Mouse (Mus musculus) hindbrain, embryonic 15.5 days (tissue): Measurements from ENCODE around the gene Gm21834. TPM values are rescaled to one million over a fixed set of nuclear protein-coding genes. Genes with fewer than 3 reads are reported as not detected.
A peak's percentile ranks its signal among the peaks of the same experiment; 100 is the strongest.

Experiments
- ATAC-seq: fragments of 200-750 bp; cut with Nextera tagmentation; 2 replicates; pipeline ENCODE4 v1.8.0; 2017; ENCODE audit warnings: low read depth, moderate number of reproducible peaks, moderate TSS enrichment; ENCODE audit not compliant: low FRiP score
- H3K27ac ChIP-seq: fragments of 300-500 bp; sonication (generic); replicated peaks from 2 replicates; pipeline ENCODE4 v1.5.1; 2015; ENCODE audit warnings: mild to moderate bottlenecking, inconsistent platforms
- H3K27me3 ChIP-seq: fragments of 300-500 bp; sonication (generic); 2 replicates; pipeline ENCODE4 v1.6.1; 2015; ENCODE audit warnings: control low read depth, inconsistent platforms
- H3K36me3 ChIP-seq: fragments of 300-500 bp; sonication (generic); 2 replicates; pipeline ENCODE4 v1.6.1; 2015; ENCODE audit warnings: control low read depth, inconsistent platforms
- H3K4me1 ChIP-seq: fragments of 300-500 bp; sonication (generic); replicated peaks from 2 replicates; pipeline ENCODE4 v1.6.1; 2015; ENCODE audit warnings: control low read depth, inconsistent platforms
- H3K4me2 ChIP-seq: fragments of 300-500 bp; sonication (generic); 2 replicates; pipeline ENCODE4 v1.6.1; 2015; ENCODE audit warnings: moderate library complexity, mild to moderate bottlenecking, inconsistent platforms
- H3K4me3 ChIP-seq: fragments of 300-500 bp; sonication (generic); 2 replicates; pipeline ENCODE4 v1.5.1; 2015; ENCODE audit warnings: mild to moderate bottlenecking, inconsistent platforms
- H3K9ac ChIP-seq: fragments of 300-500 bp; sonication (generic); 2 replicates; pipeline ENCODE4 v1.6.1; 2015; ENCODE audit warnings: inconsistent platforms
- H3K9me3 ChIP-seq: fragments of 300-500 bp; sonication (generic); 2 replicates; pipeline ENCODE4 v1.6.1; 2016; ENCODE audit warnings: control low read depth, inconsistent platforms
- WGBS: fragments of 180-500 bp; shearing (Covaris S2); methylation state at CpG from one replicate; pipeline ENCODE4 v1.1.7; 2015; 5-methylcytosine and 5-hydroxymethylcytosine counted together
- polyA plus RNA-seq: library from polyadenylated mRNA; unstranded; fragments of >200 nt; fragmentation: Nextera tagmentation; extraction: Ambion mirVana; gene quantifications from 2 replicates; pipeline ENCODE4 v1.2.1, GENCODE M21; 2015

Gm21834 gene
- not detected in 2 replicates for polyA plus RNA-seq

- Histone ChIP-seq H3K4me2 (no peak within 1 kb of the TSS), H3K9me3 (no peaks in the 10 kb centered on the region), H3K4me1 (no peaks in the 10 kb centered on the region), H3K27ac (no peak within 1 kb of the TSS), H3K9ac (no peak within 1 kb of the TSS), H3K36me3 (no peaks in the 10 kb centered on the region), H3K4me3 (no peak within 1 kb of the TSS), H3K27me3 (no peaks in the 10 kb centered on the region)
- WGBS, result 92% methylated on average over 5 of the region's 5 CpGs
- ATAC-seq, result no peak
Measured at GRCm38 (mm10) chr17:57742119-57742518, at the start of gene Gm21834. Gm21834 (minus strand) TSS chr17:57742219.

GRCm38 (mm10) chr17:57788161-57788799 lies 46.3 kb upstream of the Gm21834 start:
- no peaks in the 10 kb centered on the region for H3K4me1 ChIP-seq
- no peak overlapping the region for H3K4me2 ChIP-seq
- no peak overlapping the region for H3K27ac ChIP-seq
- H3K27me3 ChIP-seq, result no peaks in the 10 kb centered on the region
- no peak overlapping the region for H3K4me3 ChIP-seq
- no peak for ATAC-seq
- no peaks in the 10 kb centered on the region for H3K9me3 ChIP-seq
- WGBS, result 85% methylated on average over 1 of the region's 1 CpGs
- H3K36me3 ChIP-seq, result no peaks in the 10 kb centered on the region
- H3K9ac ChIP-seq, result no peak overlapping the region

- peak overlapping the region; percentile 46 for H3K4me3 ChIP-seq
Measured at GRCm38 (mm10) chr17:57770904-57771303, 28.9 kb upstream of the Gm21834 start.

GRCm38 (mm10) chr17:57768622-57769610 lies 26.9 kb upstream of the Gm21834 start, which contains the start of gene Cntnap5c:
Cntnap5c (plus strand) TSS chr17:57769570.
- H3K9ac ChIP-seq, result peak within 1 kb of the TSS; percentile 34
- no peaks in the 10 kb centered on the region for H3K27me3 ChIP-seq
- H3K36me3 ChIP-seq, result no peaks in the 10 kb centered on the region
- WGBS, result 18% methylated on average over 26 of the region's 26 CpGs
- no peak within 1 kb of the TSS for H3K27ac ChIP-seq
- peak within 1 kb of the TSS; percentile 72 for H3K4me2 ChIP-seq
- peaks cover 8% of the 10 kb centered on the region; the same call in 1 of the 2 replicates for H3K4me1 ChIP-seq
- no peaks in the 10 kb centered on the region for H3K9me3 ChIP-seq
- ATAC-seq, result peak; percentile 94
- peak within 1 kb of the TSS; percentile 46 for H3K4me3 ChIP-seq

More at GRCm38 (mm10) chr17:57770904-57771303, 28.9 kb upstream of the Gm21834 start:
- no peak overlapping the region for H3K9ac ChIP-seq
- WGBS, result 22% methylated on average over 4 of the region's 4 CpGs
- H3K36me3 ChIP-seq, result no peaks in the 10 kb centered on the region
- H3K4me1 ChIP-seq, result peaks cover 8% of the 10 kb centered on the region; the same call in 1 of the 2 replicates
- no peaks in the 10 kb centered on the region for H3K9me3 ChIP-seq
- H3K27ac ChIP-seq, result no peak overlapping the region
- ATAC-seq, result peak; percentile 65; the same call in 1 of the 2 replicates
- no peaks in the 10 kb centered on the region for H3K27me3 ChIP-seq
- H3K4me2 ChIP-seq, result peak overlapping the region; percentile 72

GRCm38 (mm10) chr17:57767306-57767705 lies 25.3 kb upstream of the Gm21834 start:
- no peaks in the 10 kb centered on the region for H3K9me3 ChIP-seq
- H3K4me2 ChIP-seq, result no peak overlapping the region
- no peak overlapping the region for H3K4me3 ChIP-seq

GRCm38 (mm10) chr17:57758033-57758432 lies 16.0 kb upstream of the Gm21834 start:
- no peak overlapping the region for H3K9ac ChIP-seq
- 80% methylated on average over 1 of the region's 1 CpGs for WGBS
- no peaks in the 10 kb centered on the region for H3K9me3 ChIP-seq

More at GRCm38 (mm10) chr17:57767306-57767705, 25.3 kb upstream of the Gm21834 start:
- H3K27ac ChIP-seq, result no peak overlapping the region
- ATAC-seq, result no peak
- H3K27me3 ChIP-seq, result no peaks in the 10 kb centered on the region
- no peak overlapping the region for H3K9ac ChIP-seq
- H3K36me3 ChIP-seq, result no peaks in the 10 kb centered on the region
- H3K4me1 ChIP-seq, result peaks cover 8% of the 10 kb centered on the region; the same call in 1 of the 2 replicates

GRCm38 (mm10) chr17:57694791-57695190 lies 47.2 kb downstream of the Gm21834 start:
- no peak overlapping the region for H3K27ac ChIP-seq
- no peaks in the 10 kb centered on the region for H3K36me3 ChIP-seq
- 69% methylated on average over 3 of the region's 3 CpGs for WGBS
- no peaks in the 10 kb centered on the region for H3K9me3 ChIP-seq
- H3K4me3 ChIP-seq, result no peak overlapping the region
- H3K4me1 ChIP-seq, result no peaks in the 10 kb centered on the region
- no peak overlapping the region for H3K4me2 ChIP-seq
- ATAC-seq, result peak; percentile 45; the same call in 1 of the 2 replicates
- H3K27me3 ChIP-seq, result no peaks in the 10 kb centered on the region
- H3K9ac ChIP-seq, result no peak overlapping the region

More at GRCm38 (mm10) chr17:57758033-57758432, 16.0 kb upstream of the Gm21834 start:
- H3K4me2 ChIP-seq, result no peak overlapping the region
- no peaks in the 10 kb centered on the region for H3K36me3 ChIP-seq
- no peak for ATAC-seq
- H3K4me3 ChIP-seq, result no peak overlapping the region
- H3K4me1 ChIP-seq, result no peaks in the 10 kb centered on the region
- no peaks in the 10 kb centered on the region for H3K27me3 ChIP-seq
- no peak overlapping the region for H3K27ac ChIP-seq

Other genes with a start within 250 kb of the Gm21834 start
- gene Vmn2r120, start 196.7 kb downstream of the Gm21834 start, polyA plus RNA-seq, result not detected in 2 replicates
- 3.5 and 3.7 TPM in 2 replicates for gene Cntnap5c, start 27.4 kb upstream of the Gm21834 start, polyA plus RNA-seq